Mouse (Mus musculus) fibroblast of lung, adult 2 months (primary cell): ENCODE results near the gene Acbd4.
A peak's percentile ranks its signal among the peaks of the same experiment; 100 is the strongest.

Source experiments
- DNase-seq: peaks from one replicate; pipeline ENCODE4 v3.0.0-alpha.2; 2011; ENCODE audit warnings: low read depth

The Acbd4 gene

DNA sequence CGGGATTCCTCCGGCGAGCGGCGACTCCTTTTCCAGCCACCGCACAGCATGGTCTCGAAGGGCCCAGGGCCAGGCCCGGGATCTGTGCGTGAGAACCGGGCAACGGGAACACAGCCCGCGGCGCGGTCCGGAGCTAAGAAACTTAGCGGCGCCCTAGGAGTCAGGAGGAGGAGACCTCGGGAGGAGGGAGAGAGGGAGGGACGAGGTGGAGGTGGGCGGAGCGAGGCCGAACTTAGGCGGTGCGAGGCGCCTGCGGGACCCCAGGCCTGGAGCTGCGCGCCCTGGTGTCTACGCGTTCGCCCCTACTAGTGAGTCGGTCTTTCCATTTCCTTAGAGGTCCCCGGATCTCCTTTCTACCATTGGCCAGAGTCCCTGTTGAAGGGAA, at the start of gene Acbd4, which contains the start of gene Plcd3:
TSS of gene Acbd4 (plus strand) at position 202 of the 385 bp plus-strand sequence.
TSS of gene Plcd3 (minus strand) at position 178 of the 385 bp plus-strand sequence.
- DNase-seq: no peak

DNA sequence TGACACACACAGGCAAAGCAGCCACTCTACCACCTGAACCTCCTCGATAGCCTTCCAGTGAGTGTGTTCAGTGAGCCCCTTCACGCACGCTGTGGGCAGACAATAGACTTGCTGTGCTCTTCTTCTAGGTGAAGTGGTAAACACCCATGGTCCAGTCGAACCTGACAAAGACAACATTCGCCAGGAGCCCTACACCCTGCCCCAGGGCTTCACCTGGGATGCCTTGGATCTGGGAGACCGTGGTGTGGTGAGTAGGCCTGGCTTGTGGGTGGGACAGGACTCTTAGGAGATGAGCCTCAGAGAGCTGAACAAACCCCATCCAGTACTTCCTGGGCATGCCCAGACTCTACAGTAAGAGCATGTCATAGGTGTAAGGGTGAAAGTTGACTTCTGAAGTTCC, 49.4 kb upstream of the Acbd4 start:
- no peak for DNase-seq

DNA sequence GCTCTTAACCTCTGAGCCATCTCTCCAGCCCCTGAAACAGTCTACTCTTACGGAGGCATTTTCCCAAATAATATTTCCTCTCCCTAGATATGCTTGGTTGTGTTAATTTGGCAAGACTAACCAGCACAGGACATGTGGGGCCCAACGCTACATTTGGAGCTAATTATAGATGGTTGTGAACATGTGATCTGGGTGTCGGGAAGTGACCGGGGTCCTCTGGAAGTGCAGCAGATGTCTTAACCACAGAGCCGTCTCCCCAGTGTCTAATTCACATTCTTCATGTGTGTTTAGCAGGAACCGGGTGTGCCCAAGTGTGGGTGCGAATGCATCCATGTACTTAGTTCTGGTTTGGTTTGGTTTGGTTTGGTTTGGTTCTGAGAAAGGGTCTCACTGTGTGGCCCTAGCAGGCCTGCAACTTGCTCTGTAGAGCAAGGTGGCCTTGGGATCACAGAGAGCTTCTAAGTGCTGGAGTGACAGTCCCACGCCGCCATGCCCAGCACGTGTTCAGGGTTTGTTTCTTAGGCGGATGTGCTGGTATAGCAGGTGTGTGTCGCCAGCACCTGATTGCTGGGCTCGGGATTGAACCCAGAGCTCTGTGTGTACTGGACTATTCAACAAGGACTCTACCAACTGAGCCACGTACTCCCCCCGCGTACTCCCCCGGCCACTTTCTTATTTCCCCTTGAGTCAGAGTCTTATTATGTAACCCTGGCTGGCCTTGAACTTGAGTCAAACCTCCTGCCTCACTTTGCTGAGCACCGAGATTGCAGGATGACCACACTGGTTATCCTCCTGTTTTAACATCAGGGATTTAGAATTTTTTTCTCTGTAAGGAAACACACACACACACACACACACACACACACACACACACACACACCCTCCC, 48.0 kb upstream of the Acbd4 start:
- DNase-seq: no peak

DNA sequence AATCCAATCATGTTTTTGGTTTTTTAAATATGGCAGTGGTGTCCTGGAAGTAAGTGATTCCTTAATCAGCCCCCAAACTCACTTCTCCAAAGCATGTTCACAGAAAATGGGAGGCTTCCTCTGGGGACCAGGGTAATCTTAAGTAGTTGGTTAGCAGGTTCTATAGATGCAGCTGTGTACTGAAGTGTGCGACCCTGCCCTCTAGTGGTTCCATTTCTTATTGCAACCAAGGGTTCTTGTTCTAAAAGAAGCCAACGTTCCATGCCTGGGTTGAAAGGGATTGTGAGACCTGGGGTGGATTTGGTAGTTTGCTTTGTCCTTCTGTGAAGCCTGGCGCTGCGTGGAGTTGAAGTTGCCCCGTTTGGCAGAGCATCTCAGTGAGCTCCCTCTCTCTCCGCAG, 46.7 kb upstream of the Acbd4 start:
- peak; percentile 62 for DNase-seq

DNA sequence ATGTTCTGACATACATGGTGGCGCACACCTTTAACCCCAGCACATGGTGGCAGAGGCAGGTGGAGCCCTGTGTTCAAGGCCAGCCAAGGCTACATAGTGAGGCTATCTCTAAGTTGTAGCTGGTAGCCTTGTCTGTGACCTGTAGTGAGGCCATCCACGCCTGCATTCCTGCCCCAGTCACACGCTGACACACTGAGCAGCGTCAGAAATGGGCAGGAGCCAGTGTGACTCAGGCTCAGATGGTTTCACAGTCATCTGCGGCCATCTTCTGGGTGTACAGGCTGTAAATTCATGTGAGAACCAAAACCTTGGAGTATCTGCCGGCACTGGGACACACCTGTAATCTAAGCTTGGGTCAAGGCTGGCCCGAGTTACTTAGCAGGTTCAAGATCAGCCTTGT, 44.8 kb upstream of the Acbd4 start:
- no peak for DNase-seq

DNA sequence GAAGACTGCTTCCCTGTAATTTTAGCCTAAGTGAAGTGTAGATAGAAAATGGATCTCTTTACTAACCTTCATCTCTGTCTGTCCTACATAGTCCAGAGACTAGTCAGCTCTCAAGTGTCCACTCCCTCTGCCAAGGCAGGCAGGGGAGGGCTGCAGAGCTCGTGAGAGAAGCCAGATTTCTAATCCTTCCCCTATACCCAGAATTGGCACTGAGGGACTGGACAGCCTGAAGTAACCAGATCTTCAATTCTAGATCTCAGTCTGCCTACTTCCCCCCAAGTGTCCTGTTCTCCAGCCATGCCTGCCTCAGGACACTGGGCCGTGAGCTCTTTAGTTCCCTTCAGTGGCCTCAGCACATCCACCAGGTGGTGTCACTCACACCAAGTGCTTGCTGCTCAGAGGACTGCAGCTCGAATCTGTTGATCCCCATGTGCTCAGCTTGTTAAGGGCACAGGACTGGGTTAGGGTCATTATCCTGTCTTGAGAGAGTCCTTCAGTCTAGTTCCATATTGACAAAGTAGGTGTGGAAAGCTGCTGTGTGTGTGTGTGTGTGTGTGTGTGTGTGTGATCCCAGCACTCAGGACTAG, 42.9 kb upstream of the Acbd4 start:
- no peak for DNase-seq

DNA sequence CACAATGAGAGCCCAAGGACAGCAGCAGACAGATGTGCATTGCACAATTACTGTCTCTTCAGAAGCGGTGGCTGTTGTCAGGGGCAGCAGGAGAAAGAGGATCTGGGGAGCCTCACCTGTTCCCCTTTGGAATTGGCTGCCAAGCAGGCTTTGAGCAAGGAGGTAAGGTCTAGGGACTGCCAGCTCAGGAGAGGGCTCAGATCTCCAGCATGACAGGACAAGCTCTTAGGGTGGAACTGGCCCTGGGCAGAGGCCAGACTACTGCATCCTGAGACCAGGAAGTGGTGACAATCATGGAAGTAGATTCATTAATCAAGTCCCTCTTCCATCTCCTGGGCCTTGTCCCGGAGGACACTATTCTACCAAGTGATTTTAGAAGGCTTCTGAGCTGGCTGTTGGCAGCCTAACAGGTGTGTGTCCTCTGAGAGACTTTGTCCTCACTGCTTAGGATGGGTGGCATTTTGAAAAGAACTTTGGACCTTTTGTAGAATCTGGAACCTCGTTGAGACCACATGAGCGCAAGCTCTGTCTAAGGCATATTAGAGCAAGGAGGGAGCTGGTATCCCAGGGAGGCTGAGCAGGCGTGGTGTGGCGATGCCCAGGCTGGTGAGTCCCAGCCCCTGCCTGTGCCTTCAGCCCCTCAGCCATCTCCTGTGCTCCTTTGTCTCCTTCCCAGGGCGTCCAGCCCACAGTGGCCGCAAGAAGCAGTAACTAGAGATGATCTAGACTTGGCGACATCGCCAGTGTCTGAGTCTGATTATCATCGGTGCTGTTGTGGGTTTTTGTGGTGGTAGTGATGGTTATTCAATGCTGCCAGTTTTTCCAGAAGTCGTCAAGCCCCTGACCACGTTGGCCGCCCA, 35.1 kb upstream of the Acbd4 start:
- no peak for DNase-seq

DNA sequence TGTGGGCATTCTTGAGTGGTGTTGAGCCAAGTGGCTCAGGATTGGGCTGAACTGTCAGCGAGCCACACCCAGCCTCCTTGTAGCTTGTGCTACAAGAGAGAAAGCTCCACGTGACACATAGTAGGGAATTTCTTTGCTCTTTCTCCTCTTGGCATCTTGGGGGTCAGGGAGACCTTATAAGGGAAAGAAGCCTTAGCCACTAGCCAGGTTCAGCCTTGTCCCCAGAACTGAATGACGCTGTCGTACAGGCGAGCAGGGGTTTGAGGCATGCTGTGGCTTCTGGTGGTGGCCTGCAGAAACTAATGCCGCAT, 34.5 kb upstream of the Acbd4 start:
- no peak for DNase-seq

DNA sequence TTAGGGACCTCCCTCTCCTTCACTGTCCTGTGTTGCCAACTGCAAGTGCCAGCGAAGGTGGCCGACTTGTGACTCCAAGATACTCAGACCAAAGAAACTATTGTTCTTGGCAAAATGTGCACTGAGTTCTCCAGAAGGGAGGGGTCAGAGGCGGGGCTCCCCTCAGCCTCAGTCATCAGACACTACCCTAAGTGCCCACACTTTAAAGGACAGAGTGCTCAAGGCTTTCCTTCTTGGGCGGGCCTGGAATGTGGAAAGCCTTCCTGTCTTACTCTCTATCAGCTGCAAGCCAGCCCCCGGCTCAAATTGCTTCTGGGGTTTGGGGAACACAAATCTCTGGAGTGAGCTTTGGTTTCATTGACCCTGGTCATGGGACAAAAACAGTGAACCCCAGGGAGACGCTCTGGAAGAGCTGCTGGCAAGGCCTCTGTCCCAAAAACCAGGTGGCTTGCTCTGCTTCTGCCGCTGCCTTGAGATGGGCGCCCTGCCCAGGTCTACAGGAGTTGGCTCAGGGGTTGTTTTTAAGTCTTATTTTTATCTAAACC, 34.0 kb upstream of the Acbd4 start:
- no peak for DNase-seq

DNA sequence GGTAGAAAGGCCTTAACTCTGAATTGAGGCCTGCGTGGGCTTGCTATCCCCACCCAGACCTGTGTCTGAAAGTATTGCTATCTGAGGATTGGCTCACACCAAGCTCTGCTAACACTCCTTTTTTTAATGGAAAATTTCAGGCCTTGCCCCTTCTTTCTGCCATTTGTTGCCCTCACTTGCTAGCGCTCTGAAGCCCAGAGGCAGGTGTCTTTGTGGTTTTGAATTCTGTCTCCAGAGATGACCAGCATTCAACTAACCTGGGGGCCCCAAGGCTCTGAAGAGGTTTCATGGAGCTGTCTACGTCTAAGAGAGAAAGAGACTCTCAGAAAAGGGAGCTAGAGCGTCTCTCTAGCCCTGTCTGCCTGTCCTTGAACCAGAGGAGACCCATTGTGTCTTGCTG, 33.2 kb upstream of the Acbd4 start:
- DNase-seq: no peak

DNA sequence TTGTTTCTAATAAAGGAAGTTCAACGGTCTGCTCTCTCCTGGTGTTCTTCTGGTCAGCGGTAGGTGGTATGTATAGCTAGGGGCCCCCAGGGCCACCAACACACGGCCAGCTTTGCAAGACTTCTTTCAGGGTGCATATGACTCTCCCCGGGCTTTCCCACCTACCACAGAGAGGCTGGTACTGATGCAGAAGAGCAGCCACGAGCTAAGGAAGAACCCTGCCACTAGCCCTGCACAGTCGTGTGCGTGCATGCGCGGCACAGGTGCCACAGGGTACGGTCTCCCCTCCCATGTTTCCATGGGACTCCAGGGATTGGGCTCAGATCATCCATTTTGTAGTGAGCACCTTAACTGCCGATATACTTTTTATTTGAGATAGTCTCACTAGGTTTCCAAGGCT, 32.6 kb upstream of the Acbd4 start:
- DNase-seq: no peak

DNA sequence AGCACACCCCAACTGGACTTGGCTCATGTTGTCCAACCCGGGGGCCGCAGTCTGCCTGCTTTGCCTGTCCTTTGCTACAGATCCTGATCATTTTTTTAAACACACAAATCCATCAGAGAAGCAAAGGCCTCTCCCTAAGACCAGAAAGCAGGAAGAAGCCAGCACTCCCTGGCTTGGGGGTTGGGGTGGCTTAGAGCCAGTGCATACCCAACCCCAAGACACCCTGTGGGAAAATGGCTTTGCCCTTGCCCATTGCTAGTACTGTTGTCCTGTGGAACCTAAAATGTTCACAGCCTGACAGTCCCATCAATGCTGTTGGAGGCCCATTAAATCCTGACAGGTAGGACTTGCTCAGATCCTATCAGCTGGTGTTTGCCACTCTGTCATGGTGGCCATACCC, 31.8 kb upstream of the Acbd4 start:
- DNase-seq: no peak

DNA sequence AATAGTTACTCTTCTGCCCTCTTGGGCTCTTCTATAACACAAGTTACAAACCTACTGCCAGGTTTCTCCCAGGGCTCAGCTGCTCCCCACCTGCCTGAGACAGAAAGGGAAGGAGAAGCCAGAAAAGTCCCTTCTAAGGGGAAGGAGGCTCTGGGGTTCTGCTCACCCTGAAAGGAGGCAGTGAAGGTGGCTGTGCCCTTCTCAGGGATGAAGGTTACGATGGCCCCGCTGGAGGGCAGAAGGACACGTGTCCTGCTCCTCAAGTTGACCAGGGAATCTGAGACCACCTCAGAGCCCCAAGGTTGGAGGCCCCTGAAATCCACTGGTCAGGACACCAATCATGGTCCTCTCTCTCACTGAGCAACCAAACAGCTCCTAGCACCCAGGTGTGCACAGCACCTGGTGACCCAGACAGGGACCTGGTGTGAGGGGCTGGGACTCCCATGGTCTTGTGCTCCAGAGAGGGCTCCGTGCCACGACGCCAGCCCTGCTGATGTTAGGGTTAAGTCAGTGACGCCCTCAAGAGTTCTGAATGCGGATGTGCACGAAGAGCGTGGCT, 31.1 kb upstream of the Acbd4 start:
- DNase-seq: no peak

DNA sequence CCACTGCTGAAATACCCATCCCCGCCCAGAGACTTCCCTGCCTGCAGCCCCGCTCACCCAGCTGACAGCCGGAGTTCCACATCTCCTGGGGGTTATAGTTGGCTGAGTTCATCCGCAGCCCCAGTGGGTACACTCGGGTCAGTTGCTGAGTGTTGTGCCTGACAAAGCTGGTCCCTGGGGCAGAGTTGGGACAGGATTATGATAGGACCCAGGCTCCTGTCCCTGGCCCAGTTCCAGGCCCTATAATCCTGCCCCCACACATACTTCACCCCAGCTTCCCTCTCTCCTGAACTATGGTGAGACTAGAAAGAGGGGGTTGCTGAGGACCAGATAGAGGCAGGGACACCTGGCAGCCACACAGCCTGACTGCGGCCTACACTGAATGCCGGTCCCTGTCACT, 27.8 kb upstream of the Acbd4 start:
- DNase-seq: no peak

DNA sequence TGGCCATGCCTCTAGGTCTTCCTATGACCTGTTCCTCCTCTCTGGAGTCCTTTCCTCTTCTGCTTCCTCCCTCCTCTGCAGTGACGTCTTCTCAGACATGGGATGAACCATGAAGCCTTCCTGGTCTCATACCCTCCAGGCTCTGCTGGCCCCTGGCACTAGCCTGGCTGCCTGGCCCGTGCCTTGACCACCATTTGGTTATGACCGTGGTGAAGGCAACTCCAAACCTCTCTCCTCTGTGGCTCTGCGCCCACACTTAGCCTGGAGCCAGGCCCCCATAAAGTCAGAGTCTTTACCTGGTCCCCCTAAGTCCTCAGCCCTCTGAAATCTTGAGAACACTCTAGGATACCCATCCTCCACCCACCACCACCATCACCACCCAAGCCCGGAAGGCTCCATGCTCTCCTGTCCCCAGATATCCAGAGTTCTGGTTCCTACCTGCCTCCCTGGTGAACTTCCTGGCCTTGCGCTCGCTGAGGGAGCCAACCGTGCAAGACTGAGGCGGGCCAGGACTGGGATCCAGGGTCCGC, 27.3 kb upstream of the Acbd4 start:
- DNase-seq: no peak

DNA sequence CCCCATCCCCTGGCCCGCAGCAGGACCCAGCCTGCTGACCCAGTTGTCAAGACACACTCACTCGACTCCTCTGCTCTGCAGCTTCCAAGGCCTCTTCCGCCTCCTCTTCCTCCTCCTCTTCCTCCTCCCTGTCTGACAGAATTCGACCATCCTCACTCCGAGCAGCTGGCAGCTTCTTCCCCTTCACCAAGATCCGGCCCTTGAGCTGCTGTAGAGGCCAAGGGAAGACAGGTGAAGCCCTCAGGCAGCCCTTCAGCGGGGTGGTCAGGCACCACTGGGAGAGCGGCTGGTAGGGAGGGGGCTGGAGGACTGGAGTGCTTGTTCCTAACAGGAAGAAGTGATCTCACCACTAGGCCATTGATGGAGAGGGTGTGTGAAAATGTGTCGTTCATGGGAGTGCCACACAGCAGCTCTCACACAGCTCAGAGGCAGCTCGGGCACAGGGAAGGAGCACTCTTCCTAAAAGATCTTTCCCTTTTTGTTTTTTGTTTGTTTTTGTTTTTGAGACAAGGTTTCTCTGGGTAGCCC, 26.6 kb upstream of the Acbd4 start:
- DNase-seq: no peak

DNA sequence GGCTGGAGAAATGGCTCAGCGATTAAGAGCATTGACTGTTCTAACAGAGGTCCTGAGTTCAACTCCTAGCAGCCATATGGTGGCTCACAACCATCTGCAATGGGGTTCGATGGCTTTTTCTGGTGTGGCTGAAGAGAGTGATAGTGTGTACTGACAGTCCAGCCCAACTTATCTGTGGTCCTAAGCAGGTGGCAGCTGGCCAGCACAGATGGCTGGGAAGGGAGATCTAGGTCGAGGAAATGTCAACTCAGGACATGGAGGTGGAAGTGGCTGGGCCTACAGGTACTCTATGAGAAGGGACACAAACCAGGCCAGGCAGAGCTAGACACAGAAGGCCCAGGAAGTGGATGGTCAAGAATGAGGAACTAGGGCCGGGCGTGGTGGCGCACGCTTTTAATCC, 25.5 kb upstream of the Acbd4 start:
- DNase-seq: no peak

DNA sequence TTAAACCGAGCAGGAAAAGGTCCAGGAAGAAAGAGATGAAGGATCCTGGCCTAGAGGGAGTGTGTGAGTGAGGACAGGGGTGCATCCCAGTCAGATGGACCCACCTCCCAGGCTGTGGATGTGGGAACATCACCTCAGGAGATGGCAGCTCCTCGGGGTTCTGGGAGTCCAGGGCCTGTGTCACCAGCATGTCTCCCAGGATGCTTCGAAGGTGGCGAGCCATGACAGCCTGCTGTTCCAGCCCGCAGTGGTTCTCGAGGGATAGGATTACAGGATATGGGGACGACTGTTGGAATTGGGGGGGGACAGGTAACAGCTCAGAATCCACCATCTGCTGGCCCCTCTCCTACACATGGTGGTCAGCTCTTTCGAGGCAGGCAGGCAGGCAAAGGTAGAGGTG, 24.9 kb upstream of the Acbd4 start:
- no peak for DNase-seq

DNA sequence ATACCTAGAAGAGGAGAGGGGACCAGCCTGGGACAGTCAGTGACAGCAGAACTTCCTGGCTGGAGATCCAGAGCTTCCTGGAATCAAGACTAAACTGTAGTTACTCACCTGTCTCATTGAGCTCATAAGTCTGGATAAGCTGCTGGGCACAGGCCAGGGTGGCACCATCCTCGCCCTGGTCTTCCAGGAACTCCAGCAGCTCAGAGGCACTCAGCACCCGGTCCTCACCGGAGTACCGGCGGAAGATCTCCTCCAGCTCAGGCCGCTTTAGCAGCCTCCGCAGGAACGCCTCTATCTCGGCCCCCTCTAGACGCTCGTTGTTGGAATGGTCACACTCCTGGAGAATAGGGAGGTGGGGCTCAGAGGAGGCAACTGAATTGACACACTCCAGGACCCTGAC, 23.4 kb upstream of the Acbd4 start:
- DNase-seq: no peak

DNA sequence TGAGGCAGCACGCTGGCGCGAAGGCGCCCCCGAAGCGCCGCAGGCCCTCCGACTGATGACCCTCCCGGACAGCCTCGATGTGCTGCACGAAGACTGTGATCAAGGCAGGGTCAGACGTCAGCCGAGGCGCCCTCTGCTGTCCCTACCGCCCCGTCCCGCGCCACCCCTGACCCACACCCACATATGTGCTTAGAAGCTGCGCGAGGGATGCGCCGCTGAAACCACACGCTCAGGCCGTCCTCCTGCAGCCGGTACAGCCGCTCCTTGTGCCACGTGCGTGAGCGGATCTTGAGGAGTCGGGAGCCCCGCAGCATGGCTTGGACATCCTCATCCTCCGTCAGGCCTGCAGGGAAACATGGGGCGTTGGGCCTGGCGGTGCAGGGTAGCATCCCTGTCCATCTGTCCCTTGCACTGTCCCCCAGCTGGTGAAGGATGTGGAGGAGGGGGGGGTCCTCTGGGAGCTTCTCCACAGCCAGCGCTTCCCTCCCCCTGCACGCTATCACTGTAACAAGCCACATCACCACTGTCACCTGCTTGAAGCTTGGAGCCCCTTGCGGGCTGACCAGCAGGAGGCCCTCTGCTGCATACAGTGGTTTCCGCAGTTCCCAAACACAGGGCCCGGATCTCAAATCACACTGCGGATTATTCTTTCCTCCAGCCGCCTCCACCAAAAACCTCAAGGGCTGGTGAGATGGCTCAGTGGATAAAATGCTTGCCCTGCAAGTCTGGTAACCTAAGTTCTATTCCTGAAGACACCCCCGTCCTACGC, 21.0 kb upstream of the Acbd4 start:
- no peak for DNase-seq

DNA sequence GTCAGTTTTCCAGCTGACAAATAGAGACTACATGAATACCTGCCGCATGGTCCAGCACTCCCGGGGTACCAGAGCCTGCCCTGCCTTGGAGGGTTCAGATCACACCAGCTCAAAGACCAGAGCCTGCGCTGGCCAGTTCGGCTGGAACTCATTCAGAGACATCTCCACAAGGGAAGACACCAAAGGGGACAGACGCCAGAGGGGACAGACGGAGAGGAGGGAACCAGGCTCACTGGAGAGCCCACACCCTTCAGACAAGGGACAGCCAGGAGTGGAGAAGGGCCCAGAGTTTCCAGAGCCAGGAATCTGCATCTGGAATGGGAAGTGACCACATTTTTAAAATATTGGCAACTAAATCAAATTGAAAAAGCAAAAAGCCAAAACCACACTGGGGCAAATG, 19.9 kb upstream of the Acbd4 start:
- no peak for DNase-seq
